Mouse (Mus musculus): ENCODE measurements around the gene Dlg4.

Gene Dlg4

GRCm38 (mm10) chr11:70021264-70022132 lies 4.8 kb downstream of the Dlg4 start:
- peak; percentile 97 for DNase-seq

GRCm38 (mm10) chr11:70023481-70024150 lies 6.9 kb downstream of the Dlg4 start:
- DNase-seq, result no peak

- no peak for DNase-seq
Observed at GRCm38 (mm10) chr11:70024151-70024514, 7.4 kb downstream of the Dlg4 start.

GRCm38 (mm10) chr11:70026689-70027088 lies 9.9 kb downstream of the Dlg4 start:
- DNase-seq, result no peak

GRCm38 (mm10) chr11:70027397-70027796 lies 10.7 kb downstream of the Dlg4 start:
- no peak for DNase-seq

GRCm38 (mm10) chr11:70028401-70029129 lies 11.8 kb downstream of the Dlg4 start:
- DNase-seq, result no peak

- no peak for DNase-seq
Observed at GRCm38 (mm10) chr11:70029130-70029801, 12.5 kb downstream of the Dlg4 start.

- no peak for DNase-seq
Observed at GRCm38 (mm10) chr11:70029829-70030550, 13.2 kb downstream of the Dlg4 start.

GRCm38 (mm10) chr11:70030651-70031320 lies 14.0 kb downstream of the Dlg4 start:
- no peak for DNase-seq

GRCm38 (mm10) chr11:70031321-70031670 lies 14.6 kb downstream of the Dlg4 start:
- no peak for DNase-seq

- DNase-seq, result no peak
Observed at GRCm38 (mm10) chr11:70038174-70038573, 21.4 kb downstream of the Dlg4 start.

- no peak for DNase-seq
Observed at GRCm38 (mm10) chr11:70039631-70040030, 22.9 kb downstream of the Dlg4 start.

- no peak for DNase-seq
Observed at GRCm38 (mm10) chr11:70040184-70040583, 23.4 kb downstream of the Dlg4 start.

- DNase-seq, result no peak
Observed at GRCm38 (mm10) chr11:70042309-70043085, 25.8 kb downstream of the Dlg4 start.

GRCm38 (mm10) chr11:70043665-70044064 lies 26.9 kb downstream of the Dlg4 start:
- no peak for DNase-seq

GRCm38 (mm10) chr11:70045435-70045834 lies 28.7 kb downstream of the Dlg4 start:
- no peak for DNase-seq

- DNase-seq, result no peak
Observed at GRCm38 (mm10) chr11:70049366-70049765, 32.6 kb downstream of the Dlg4 start.

- no peak for DNase-seq
Observed at GRCm38 (mm10) chr11:70049816-70050215, 33.1 kb downstream of the Dlg4 start.

- no peak for DNase-seq
Observed at GRCm38 (mm10) chr11:70053156-70053555, 36.4 kb downstream of the Dlg4 start.

GRCm38 (mm10) chr11:70053898-70054570 lies 37.3 kb downstream of the Dlg4 start, which contains the start of gene Asgr1:
Asgr1 (plus strand) TSS chr11:70054085.
- DNase-seq, result peak; percentile 30
